Mouse (Mus musculus): ENCODE measurements at regions not wholly inside any gene's neighbourhood (a gene's known extent, or its start where the extent isn't known, plus 50 kb on each side); places are given as distances from the start of the nearest gene placed in this dataset.

- Histone ChIP-seq H3K36me3 (ENCODE audit: control insufficient read depth, insufficient read depth, low read length) (no peaks in the 10 kb centered on the region), H3K27me3 (ENCODE audit: control insufficient read depth, insufficient read depth, low read length) (no peaks in the 10 kb centered on the region), H3K4me1 (ENCODE audit: control insufficient read depth, insufficient read depth, low read length) (no peaks in the 10 kb centered on the region)
Measured at GRCm38 (mm10) chr10:60885348-60886275, 54.2 kb upstream of the Unc5b start.

GRCm38 (mm10) chr10:60884806-60885205, 53.4 kb upstream of the Unc5b start:
- no peaks in the 10 kb centered on the region for H3K36me3 ChIP-seq (ENCODE audit: control insufficient read depth, insufficient read depth, low read length)
- WGBS, result 90% methylated on average over 5 of the region's 5 CpGs

More at GRCm38 (mm10) chr10:60885348-60886275, 54.2 kb upstream of the Unc5b start:
- Histone ChIP-seq H3K79me2 (ENCODE audit: control insufficient read depth, insufficient read depth, low read length) (no peaks in the 10 kb centered on the region), H3K4me3 (ENCODE audit: insufficient read depth, low read depth, low read length) (no peak overlapping the region), H3K27ac (replicated peaks; ENCODE audit: insufficient read depth, low read depth, low read length) (no peak overlapping the region), H3K9ac (ENCODE audit: low read depth, low read length) (no peak overlapping the region)
- DNase-seq (ENCODE audit: extremely low read depth, low read depth, low spot score), result no peak
- 36% methylated on average over 25 of the region's 25 CpGs for WGBS
- TF ChIP-seq POLR2A (IDR thresholded peaks at IDR 0.05; ENCODE audit: extremely low read depth, insufficient read depth, low read length) (no peak), CTCF (IDR thresholded peaks at IDR 0.05; ENCODE audit: low read depth, low read length) (no peak)

More at GRCm38 (mm10) chr10:60884806-60885205, 53.4 kb upstream of the Unc5b start:
- H3K27ac ChIP-seq (replicated peaks; ENCODE audit: insufficient read depth, low read depth, low read length), result no peak overlapping the region
- no peaks in the 10 kb centered on the region for H3K79me2 ChIP-seq (ENCODE audit: control insufficient read depth, insufficient read depth, low read length)
- no peak for DNase-seq (ENCODE audit: extremely low read depth, low read depth, low spot score)
- TF ChIP-seq POLR2A (IDR thresholded peaks at IDR 0.05; ENCODE audit: extremely low read depth, insufficient read depth, low read length), result no peak
- H3K4me3 ChIP-seq (ENCODE audit: insufficient read depth, low read depth, low read length), result no peak overlapping the region
- H3K27me3 ChIP-seq (ENCODE audit: control insufficient read depth, insufficient read depth, low read length), result no peaks in the 10 kb centered on the region
- H3K9ac ChIP-seq (ENCODE audit: low read depth, low read length), result no peak overlapping the region
- no peaks in the 10 kb centered on the region for H3K4me1 ChIP-seq (ENCODE audit: control insufficient read depth, insufficient read depth, low read length)
